Mouse (Mus musculus): Measurements from ENCODE around the gene Adprm.

The Adprm gene

GRCm38 (mm10) chr11:67077435-67077834 is 25.0 kb upstream of the Adprm start:
- DNase-seq (ENCODE audit: low spot score in 2 of 2): no peak

GRCm38 (mm10) chr11:67076781-67077180 is 24.4 kb upstream of the Adprm start:
- no peak for DNase-seq (ENCODE audit: low spot score in 2 of 2)

GRCm38 (mm10) chr11:67075036-67075435 is 22.6 kb upstream of the Adprm start:
- no peak for DNase-seq (ENCODE audit: low spot score in 2 of 2)

- DNase-seq (ENCODE audit: low spot score in 2 of 2): no peak
These were observed 20.3 kb upstream of the Adprm start for GRCm38 (mm10) chr11:67072615-67073130.

GRCm38 (mm10) chr11:67067741-67068140 is 15.3 kb upstream of the Adprm start:
- no peak for DNase-seq (ENCODE audit: low spot score in 2 of 2)

GRCm38 (mm10) chr11:67062726-67063125 is 10.3 kb upstream of the Adprm start:
- DNase-seq (ENCODE audit: low spot score in 2 of 2): no peak

- no peak for DNase-seq (ENCODE audit: low spot score in 2 of 2)
These were observed 8.9 kb upstream of the Adprm start for GRCm38 (mm10) chr11:67061311-67061710.

GRCm38 (mm10) chr11:67054754-67055365 is 2.5 kb upstream of the Adprm start:
- DNase-seq (ENCODE audit: low spot score in 2 of 2): no peak

GRCm38 (mm10) chr11:67051676-67052320 is 596 bp downstream of the Adprm start:
- no peak for DNase-seq (ENCODE audit: low spot score in 2 of 2)

- DNase-seq (ENCODE audit: low spot score in 2 of 2): no peak
These were observed 3.1 kb downstream of the Adprm start for GRCm38 (mm10) chr11:67049256-67049655.

GRCm38 (mm10) chr11:67048496-67048895 is 3.9 kb downstream of the Adprm start:
- no peak for DNase-seq (ENCODE audit: low spot score in 2 of 2)

GRCm38 (mm10) chr11:67047199-67047598 is 5.2 kb downstream of the Adprm start:
- no peak for DNase-seq (ENCODE audit: low spot score in 2 of 2)

GRCm38 (mm10) chr11:67044959-67045358 is 7.4 kb downstream of the Adprm start:
- DNase-seq (ENCODE audit: low spot score in 2 of 2): no peak

GRCm38 (mm10) chr11:67043007-67043406 is 9.4 kb downstream of the Adprm start:
- DNase-seq (ENCODE audit: low spot score in 2 of 2): no peak

GRCm38 (mm10) chr11:67040483-67040882 is 11.9 kb downstream of the Adprm start:
- DNase-seq (ENCODE audit: low spot score in 2 of 2): no peak

GRCm38 (mm10) chr11:67039799-67040198 is 12.6 kb downstream of the Adprm start:
- DNase-seq (ENCODE audit: low spot score in 2 of 2): no peak

- DNase-seq (ENCODE audit: low spot score in 2 of 2): no peak
These were observed 15.5 kb downstream of the Adprm start for GRCm38 (mm10) chr11:67036892-67037291.

GRCm38 (mm10) chr11:67036229-67036628 is 16.2 kb downstream of the Adprm start:
- no peak for DNase-seq (ENCODE audit: low spot score in 2 of 2)

- no peak for DNase-seq (ENCODE audit: low spot score in 2 of 2)
These were observed 17.5 kb downstream of the Adprm start for GRCm38 (mm10) chr11:67034775-67035485.

GRCm38 (mm10) chr11:67031603-67031915 is 20.8 kb downstream of the Adprm start:
- no peak for DNase-seq (ENCODE audit: low spot score in 2 of 2)

GRCm38 (mm10) chr11:67030904-67031602 is 21.3 kb downstream of the Adprm start:
- no peak for DNase-seq (ENCODE audit: low spot score in 2 of 2)

- DNase-seq (ENCODE audit: low spot score in 2 of 2): peak; percentile 87 to 89
These were observed 27.4 kb downstream of the Adprm start, which contains the start of gene Tmem220 for GRCm38 (mm10) chr11:67024867-67025477. Gene Tmem220, plus strand, starts transcription at chr11:67025154.

Measured in natural killer cell, adult 2 months (primary cell).